Mouse (Mus musculus): ENCODE measurements around the gene Tmem177. TPM values are rescaled to one million over a fixed set of nuclear protein-coding genes. Genes with fewer than 3 reads are reported as not detected.

Tmem177 gene
- polyA plus RNA-seq, 2 experiments = 2.8 to 3.9 TPM

DNA sequence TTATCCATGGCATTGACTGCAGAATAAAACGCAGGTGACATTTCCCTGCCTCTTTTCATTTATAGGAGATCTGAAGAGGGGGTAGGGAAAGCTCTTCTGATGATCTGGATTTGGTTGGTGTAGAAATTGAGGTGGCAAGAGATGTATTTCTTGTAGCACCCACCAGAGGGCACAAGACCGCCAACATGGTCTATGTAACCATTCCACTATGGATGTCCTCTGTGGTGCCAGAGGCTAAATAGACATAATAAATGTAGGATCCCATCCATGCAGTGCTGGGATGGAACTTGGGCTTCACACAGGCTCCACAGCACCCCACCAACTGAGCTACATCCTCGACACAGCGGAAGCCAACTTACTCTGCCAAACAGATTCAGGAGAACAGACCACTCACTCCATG is 6.3 kb upstream of the Tmem177 start:
- Histone ChIP-seq H3K27ac (no peak overlapping the region), H3K9me3 (ENCODE audit: control insufficient read depth, low read length) (no peaks in the 10 kb centered on the region), H3K36me3 (replicated peaks; ENCODE audit: control insufficient read depth, insufficient read depth, low read depth) (no peaks in the 10 kb centered on the region), H3K4me3 (ENCODE audit: insufficient read depth in 1 of 2, low read depth in 2 of 2, low read length in 2 of 2) (no peak overlapping the region), H3K9ac (replicated peaks) (no peak overlapping the region), H3K27me3 (ENCODE audit: control insufficient read depth, insufficient read depth, low read length) (no peaks in the 10 kb centered on the region), H3K4me2 (ENCODE audit: low read depth) (no peak overlapping the region), H3K4me1 (replicated peaks; ENCODE audit: control insufficient read depth in 2 of 2, insufficient read depth in 2 of 2, low read length in 1 of 2) (peaks cover 0 to 6% of the 10 kb centered on the region in 2 experiments; a peak in 3 of 4 replicates)
- DNase-seq (ENCODE audit: low read depth in 3 of 3, low spot score in 3 of 3) (no peak), ATAC-seq (ENCODE audit: insufficient read depth) (no peak)
- no peak for TF ChIP-seq EP300 (IDR thresholded peaks at IDR 0.05; ENCODE audit: low read depth)
- TF ChIP-seq CTCF (IDR thresholded peaks at IDR 0.05; ENCODE audit: low read depth) = peak; percentile 64
- 49% methylated on average over 4 of the region's 4 CpGs for WGBS (ENCODE audit: insufficient replicate concordance)

GRCm38 (mm10) chr1:119916823-119917371 is 3.9 kb upstream of the Tmem177 start:
- no peak overlapping the region for H3K4me3 ChIP-seq (ENCODE audit: insufficient read depth in 1 of 2, low read depth in 2 of 2, low read length in 2 of 2)
- no peak for DNase-seq (ENCODE audit: low read depth in 3 of 3, low spot score in 3 of 3)
- H3K36me3 ChIP-seq (replicated peaks; ENCODE audit: control insufficient read depth, insufficient read depth, low read depth) = no peaks in the 10 kb centered on the region
- TF ChIP-seq CTCF (IDR thresholded peaks at IDR 0.05; ENCODE audit: low read depth) = no peak
- TF ChIP-seq EP300 (IDR thresholded peaks at IDR 0.05; ENCODE audit: low read depth) = no peak
- H3K9me3 ChIP-seq (ENCODE audit: control insufficient read depth, low read length) = no peaks in the 10 kb centered on the region
- H3K4me1 ChIP-seq (replicated peaks; ENCODE audit: control insufficient read depth in 2 of 2, insufficient read depth in 2 of 2, low read length in 1 of 2) = peaks cover 0 to 15% of the 10 kb centered on the region in 2 experiments; a peak in 3 of 4 replicates
- no peaks in the 10 kb centered on the region for H3K27me3 ChIP-seq (ENCODE audit: control insufficient read depth, insufficient read depth, low read length)
- no peak overlapping the region for H3K4me2 ChIP-seq (ENCODE audit: low read depth)
- ATAC-seq (ENCODE audit: insufficient read depth) = no peak
- WGBS (ENCODE audit: insufficient replicate concordance) = 59% methylated on average over 5 of the region's 5 CpGs
- no peak overlapping the region for H3K9ac ChIP-seq (replicated peaks)
- no peak overlapping the region for H3K27ac ChIP-seq

DNA sequence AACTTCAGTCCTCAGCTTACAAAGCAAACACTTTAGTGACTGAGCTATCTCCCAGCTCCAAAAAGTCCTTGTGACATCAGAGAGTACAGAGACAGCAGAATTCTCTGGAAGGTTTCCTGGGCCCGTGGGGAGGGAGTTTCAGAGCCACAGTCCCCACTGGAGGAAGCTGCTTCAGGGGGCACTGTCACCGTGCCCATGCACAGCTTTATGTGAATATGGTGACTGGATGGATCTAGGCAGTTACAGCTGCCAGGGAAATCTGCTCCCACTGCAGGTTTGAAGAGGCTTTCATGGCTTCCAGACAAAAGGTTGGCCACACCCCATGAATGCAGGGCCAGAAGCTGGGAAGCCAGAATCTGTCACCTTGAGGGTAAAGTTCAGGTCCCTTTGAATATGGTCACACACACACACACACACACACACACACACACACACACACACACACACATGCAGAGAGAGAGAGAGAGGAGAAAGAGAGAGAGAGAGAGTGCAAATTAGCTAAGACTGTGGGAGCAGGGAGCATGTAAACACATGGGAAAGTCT is 5.7 kb downstream of the Tmem177 start:
- TF ChIP-seq EP300 (IDR thresholded peaks at IDR 0.05; ENCODE audit: low read depth) (no peak), CTCF (IDR thresholded peaks at IDR 0.05; ENCODE audit: low read depth) (no peak)
- 59% methylated on average over 2 of the region's 2 CpGs for WGBS (ENCODE audit: insufficient replicate concordance)
- Histone ChIP-seq H3K36me3 (replicated peaks; ENCODE audit: control insufficient read depth, insufficient read depth, low read depth) (no peaks in the 10 kb centered on the region), H3K9ac (replicated peaks) (no peak overlapping the region), H3K4me2 (ENCODE audit: low read depth) (no peak overlapping the region), H3K4me1 (replicated peaks; ENCODE audit: control insufficient read depth in 2 of 2, insufficient read depth in 2 of 2, low read length in 1 of 2) (peaks cover 0 to 5% of the 10 kb centered on the region in 2 experiments; a peak in 2 of 4 replicates), H3K27me3 (ENCODE audit: control insufficient read depth, insufficient read depth, low read length) (no peaks in the 10 kb centered on the region), H3K4me3 (ENCODE audit: insufficient read depth in 1 of 2, low read depth in 2 of 2, low read length in 2 of 2) (no peak overlapping the region), H3K9me3 (ENCODE audit: control insufficient read depth, low read length) (no peaks in the 10 kb centered on the region), H3K27ac (no peak overlapping the region)
- no peak for DNase-seq (ENCODE audit: low read depth in 3 of 3, low spot score in 3 of 3)
- no peak for ATAC-seq (ENCODE audit: insufficient read depth)

DNA sequence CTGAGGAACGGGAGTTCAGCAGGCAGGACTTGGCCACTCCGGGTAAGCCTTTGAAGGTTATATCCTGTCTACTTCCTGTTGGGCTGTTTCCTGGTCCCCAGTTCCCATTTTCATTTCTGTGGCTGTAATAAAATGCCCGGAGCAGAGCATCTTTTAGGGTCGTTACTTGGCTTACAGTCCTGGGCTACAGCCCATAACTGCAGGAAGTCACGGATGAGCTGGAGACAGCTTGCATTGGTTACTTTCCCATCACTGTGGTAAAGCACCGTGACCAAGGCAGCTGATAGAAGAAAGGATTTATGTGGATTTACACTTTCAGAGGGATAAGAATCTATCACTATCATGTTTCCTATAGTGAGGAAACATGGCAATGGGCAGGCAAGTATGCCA is 9.8 kb downstream of the Tmem177 start:
- no peak overlapping the region for H3K27ac ChIP-seq
- H3K36me3 ChIP-seq (replicated peaks; ENCODE audit: control insufficient read depth, insufficient read depth, low read depth) = no peaks in the 10 kb centered on the region
- H3K9ac ChIP-seq (replicated peaks) = no peak overlapping the region
- no peak for DNase-seq (ENCODE audit: low read depth in 3 of 3, low spot score in 3 of 3)
- WGBS (ENCODE audit: insufficient replicate concordance) = 26% methylated on average over 6 of the region's 6 CpGs
- H3K27me3 ChIP-seq (ENCODE audit: control insufficient read depth, insufficient read depth, low read length) = no peaks in the 10 kb centered on the region
- no peaks in the 10 kb centered on the region for H3K4me1 ChIP-seq (replicated peaks; ENCODE audit: control insufficient read depth in 2 of 2, insufficient read depth in 2 of 2, low read length in 1 of 2)
- no peak overlapping the region for H3K4me3 ChIP-seq (ENCODE audit: insufficient read depth in 1 of 2, low read depth in 2 of 2, low read length in 2 of 2)
- TF ChIP-seq EP300 (IDR thresholded peaks at IDR 0.05; ENCODE audit: low read depth) (no peak), CTCF (IDR thresholded peaks at IDR 0.05; ENCODE audit: low read depth) (no peak)
- no peaks in the 10 kb centered on the region for H3K9me3 ChIP-seq (ENCODE audit: control insufficient read depth, low read length)
- no peak for ATAC-seq (ENCODE audit: insufficient read depth)
- H3K4me2 ChIP-seq (ENCODE audit: low read depth) = no peak overlapping the region

DNA sequence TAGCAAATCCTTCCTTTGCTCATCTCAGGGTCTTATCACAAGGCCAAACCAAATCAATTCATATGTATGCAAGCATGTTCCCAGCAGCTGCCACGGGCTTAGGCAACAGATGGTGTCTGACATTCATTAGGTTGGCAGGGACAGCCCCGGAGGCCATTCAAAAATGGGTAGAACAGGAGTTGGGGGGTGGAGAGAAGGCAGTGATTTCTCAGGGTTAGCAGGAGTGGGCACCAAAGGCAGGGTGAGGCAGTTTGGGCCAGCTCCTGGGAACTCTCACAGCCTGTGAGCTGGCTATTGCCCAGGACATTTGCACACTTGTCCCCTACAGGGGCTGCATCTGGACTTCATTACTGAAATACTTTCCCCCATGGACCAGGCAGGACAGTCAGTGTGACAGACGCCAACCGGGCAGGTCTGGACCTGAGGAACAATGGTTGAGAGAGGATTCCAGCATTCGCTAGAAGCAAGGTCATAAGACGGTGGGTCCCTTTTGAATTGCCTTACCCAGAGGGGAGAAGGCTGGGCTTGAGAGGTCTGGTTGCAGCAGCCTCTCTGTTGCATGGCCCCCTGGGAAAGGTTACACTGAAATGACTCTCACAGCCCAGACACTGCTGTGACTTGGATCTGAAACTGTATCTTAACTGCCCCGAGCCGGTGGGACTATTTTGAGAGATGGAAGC is 10.3 kb downstream of the Tmem177 start:
- no peak overlapping the region for H3K4me3 ChIP-seq (ENCODE audit: insufficient read depth in 1 of 2, low read depth in 2 of 2, low read length in 2 of 2)
- H3K4me2 ChIP-seq (ENCODE audit: low read depth) = no peak overlapping the region
- H3K36me3 ChIP-seq (replicated peaks; ENCODE audit: control insufficient read depth, insufficient read depth, low read depth) = no peaks in the 10 kb centered on the region
- H3K9me3 ChIP-seq (ENCODE audit: control insufficient read depth, low read length) = no peaks in the 10 kb centered on the region
- TF ChIP-seq EP300 (IDR thresholded peaks at IDR 0.05; ENCODE audit: low read depth) (no peak), CTCF (IDR thresholded peaks at IDR 0.05; ENCODE audit: low read depth) (no peak)
- no peak for DNase-seq (ENCODE audit: low read depth in 3 of 3, low spot score in 3 of 3)
- no peaks in the 10 kb centered on the region for H3K4me1 ChIP-seq (replicated peaks; ENCODE audit: control insufficient read depth in 2 of 2, insufficient read depth in 2 of 2, low read length in 1 of 2)
- H3K27ac ChIP-seq = no peak overlapping the region
- ATAC-seq (ENCODE audit: insufficient read depth) = no peak
- WGBS (ENCODE audit: insufficient replicate concordance) = 55% methylated on average over 8 of the region's 8 CpGs
- no peak overlapping the region for H3K9ac ChIP-seq (replicated peaks)
- H3K27me3 ChIP-seq (ENCODE audit: control insufficient read depth, insufficient read depth, low read length) = no peaks in the 10 kb centered on the region
